Mouse (Mus musculus): ENCODE results near the gene Zfp654. TPM values are rescaled to one million over a fixed set of nuclear protein-coding genes. Genes with fewer than 3 reads are reported as not detected.

Zfp654 gene
- polyA plus RNA-seq, 1 experiment: 0.64 TPM

GRCm38 (mm10) chr16:64775516-64775915, 75.9 kb downstream of the Zfp654 start:
- no peak for DNase-seq (ENCODE audit: low read depth, low spot score)
- WGBS: 78% methylated on average over 1 of the region's 1 CpGs

- WGBS: 92% methylated on average over 2 of the region's 2 CpGs
- DNase-seq (ENCODE audit: low read depth, low spot score): no peak
Observed at GRCm38 (mm10) chr16:64771431-64771818, 80.0 kb downstream of the Zfp654 start.

- peak; percentile 67 for DNase-seq (ENCODE audit: low read depth, low spot score)
- WGBS: 2% methylated on average over 72 of the region's 72 CpGs
Observed at GRCm38 (mm10) chr16:64770521-64771430, 80.7 kb downstream of the Zfp654 start, which contains the start of gene 4930453N24Rik. 4930453N24Rik (minus strand) TSS chr16:64771161.

DNA sequence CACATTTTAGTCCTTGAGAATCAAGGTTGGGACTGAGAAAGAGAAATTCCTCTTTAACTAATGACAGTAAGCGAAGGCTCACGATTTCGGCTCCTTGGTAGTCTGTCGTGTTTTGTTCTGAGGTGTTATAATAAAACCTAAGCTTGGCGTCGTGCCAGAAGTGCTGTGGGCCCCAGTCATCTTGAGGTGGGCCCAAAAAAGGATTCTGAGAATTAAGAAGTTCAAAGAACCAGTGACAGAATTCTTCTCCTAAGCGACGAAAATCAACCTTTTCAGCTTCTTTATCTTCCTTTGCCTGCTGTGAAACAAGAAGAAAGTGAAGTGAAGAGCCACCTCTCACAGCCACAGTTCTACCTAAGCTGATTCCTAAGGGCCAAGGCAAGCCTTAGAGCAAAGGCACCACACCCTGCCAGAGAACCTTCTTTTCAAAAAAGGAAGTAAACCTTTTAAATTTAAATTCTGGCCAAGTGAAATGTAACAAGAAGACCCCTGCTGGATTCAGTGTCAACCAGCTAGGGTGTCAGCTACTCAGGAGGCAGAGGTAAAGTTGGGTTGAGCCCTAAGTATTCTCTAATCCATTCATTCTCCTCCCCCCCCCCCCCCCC, 84.7 kb downstream of the Zfp654 start:
- 84% methylated on average over 8 of the region's 8 CpGs for WGBS
- DNase-seq (ENCODE audit: low read depth, low spot score): no peak

DNA sequence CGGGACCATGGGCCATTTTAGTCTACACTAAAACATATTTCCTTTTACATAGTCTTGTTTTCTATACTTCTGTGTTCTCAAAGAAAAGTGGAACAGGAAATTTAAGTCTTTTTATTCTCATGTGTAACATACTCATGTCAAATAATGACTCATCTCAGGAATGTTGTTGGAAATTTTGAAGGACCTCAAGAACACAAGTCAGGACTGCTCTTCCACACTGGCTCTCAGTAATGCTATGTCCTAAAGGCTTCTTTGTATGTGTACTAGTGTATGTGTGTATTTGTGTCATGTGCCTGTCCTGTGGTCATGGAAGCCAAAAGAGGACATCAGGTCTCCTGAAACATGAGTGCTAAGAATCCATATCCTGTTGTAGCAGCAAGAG, 92.2 kb downstream of the Zfp654 start:
- DNase-seq (ENCODE audit: low read depth, low spot score): no peak
- WGBS: 44% methylated on average over 1 of the region's 1 CpGs

DNA sequence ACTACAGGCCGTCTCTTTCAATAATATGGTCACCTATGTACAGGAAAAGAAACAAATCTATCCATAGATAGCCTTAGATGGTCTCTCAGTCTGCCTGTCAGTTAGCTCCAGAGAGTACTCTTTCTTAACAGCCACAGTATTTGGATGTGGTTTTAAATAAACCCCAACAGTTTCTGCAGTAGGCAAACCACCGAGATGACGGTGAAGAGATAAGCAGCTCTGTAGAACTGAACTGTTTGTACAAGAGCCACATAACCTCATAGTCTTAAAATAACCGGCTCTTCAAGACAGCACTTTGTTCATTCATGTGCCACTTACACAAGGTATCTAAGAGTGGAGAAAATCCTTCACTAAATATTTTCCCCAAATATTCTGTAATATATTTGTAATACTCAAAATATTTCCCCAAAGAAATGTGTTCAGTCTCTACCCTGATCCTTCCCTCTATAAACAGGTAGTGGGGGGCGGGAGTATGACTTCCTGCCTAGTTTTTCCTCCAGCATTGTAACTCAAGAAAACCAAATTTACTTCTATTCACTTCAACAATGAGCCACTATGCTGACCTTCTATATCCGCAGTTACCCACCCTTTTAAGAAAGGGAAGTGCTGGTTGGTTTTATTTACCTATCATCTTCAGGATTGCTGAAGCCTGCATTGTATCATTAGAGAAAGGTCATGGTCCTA, 92.7 kb downstream of the Zfp654 start:
- WGBS: 32% methylated on average over 6 of the region's 6 CpGs
- no peak for DNase-seq (ENCODE audit: low read depth, low spot score)

DNA sequence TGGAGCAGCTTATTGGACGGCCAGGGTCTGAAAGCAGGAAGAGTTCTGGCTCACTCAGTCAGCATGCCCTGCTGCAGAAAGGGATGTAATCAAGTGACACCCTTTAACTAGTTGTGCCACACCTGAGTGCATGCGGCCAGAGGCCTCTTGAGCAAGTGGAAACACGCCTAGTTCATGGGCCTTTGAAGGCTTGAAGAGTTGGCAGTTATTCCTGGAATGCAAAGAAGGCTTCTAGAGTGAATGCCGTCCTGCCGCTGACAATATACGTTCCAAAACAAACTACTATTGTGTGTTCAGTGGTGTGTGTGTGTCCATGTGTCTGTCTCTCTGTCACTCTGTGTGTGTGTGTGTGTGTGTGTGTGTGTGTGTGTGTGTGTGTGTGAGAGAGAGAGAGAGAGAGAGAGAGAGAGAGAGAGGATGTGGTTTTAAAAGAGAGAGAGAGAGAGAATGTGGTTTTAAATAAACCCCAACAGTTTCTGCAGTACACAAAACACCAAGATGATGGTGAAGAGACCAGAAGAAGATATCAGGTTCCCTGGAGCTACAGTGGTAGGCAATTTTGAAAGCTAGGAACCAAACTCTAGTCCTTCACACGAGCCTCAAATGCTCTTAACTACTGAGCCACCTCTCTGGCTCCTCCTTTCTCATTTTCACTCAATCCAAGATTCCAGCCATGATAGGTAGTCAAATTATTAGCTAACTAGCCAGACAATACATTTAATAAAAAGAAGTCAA, 93.6 kb downstream of the Zfp654 start:
- WGBS: 77% methylated on average over 7 of the region's 7 CpGs
- no peak for DNase-seq (ENCODE audit: low read depth, low spot score)

GRCm38 (mm10) chr16:64756321-64756720, 95.1 kb downstream of the Zfp654 start:
- 74% methylated on average over 6 of the region's 6 CpGs for WGBS
- no peak for DNase-seq (ENCODE audit: low read depth, low spot score)

DNA sequence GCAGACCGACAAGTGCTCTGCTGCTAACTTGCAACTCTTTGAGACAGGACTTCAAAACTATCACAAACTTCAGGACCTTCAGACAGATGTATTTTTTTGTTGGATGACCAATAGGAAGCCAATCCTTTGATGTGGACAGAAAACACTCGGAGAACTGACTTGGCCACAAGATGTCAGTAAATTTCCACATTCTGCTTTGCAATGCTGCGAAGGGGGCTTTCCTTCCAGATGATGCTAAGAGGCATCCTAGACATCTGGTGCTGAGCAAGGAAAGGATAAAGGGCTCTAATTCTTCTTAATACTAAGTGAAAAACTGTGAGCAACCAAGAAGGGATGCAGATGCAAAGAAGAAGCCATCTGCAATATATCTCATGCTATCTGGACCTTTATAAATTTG, 96.7 kb downstream of the Zfp654 start:
- WGBS: 47% methylated on average over 3 of the region's 3 CpGs
- DNase-seq (ENCODE audit: low read depth, low spot score): no peak

GRCm38 (mm10) chr16:64753990-64754742, 97.3 kb downstream of the Zfp654 start:
- DNase-seq (ENCODE audit: low read depth, low spot score): no peak
- WGBS: 57% methylated on average over 3 of the region's 3 CpGs

- no peak for DNase-seq (ENCODE audit: low read depth, low spot score)
- WGBS: 8% methylated on average over 10 of the region's 10 CpGs
Observed at GRCm38 (mm10) chr16:64748237-64748636, 103.2 kb downstream of the Zfp654 start.

GRCm38 (mm10) chr16:64745089-64745488, 106.4 kb downstream of the Zfp654 start:
- WGBS: 69% methylated on average over 4 of the region's 4 CpGs
- no peak for DNase-seq (ENCODE audit: low read depth, low spot score)

DNA sequence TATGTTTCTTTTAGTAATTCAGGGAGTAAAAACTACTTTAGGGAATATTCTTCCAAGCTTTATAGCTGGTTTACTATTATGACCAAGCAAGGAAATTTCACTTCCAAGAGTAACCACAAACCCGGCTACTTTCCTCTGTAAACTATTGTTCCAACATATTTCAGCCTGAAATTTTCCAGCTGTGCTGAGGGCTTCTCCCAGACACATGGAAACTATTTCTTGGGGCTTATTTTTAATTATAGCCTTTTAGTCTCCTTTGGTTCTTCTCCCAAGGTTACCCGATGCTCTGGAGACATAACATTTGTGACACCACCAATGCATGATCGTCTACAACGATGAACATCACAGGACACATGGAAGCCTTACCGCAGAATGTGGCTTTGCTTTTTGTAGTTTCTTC, 114.2 kb downstream of the Zfp654 start:
- DNase-seq (ENCODE audit: low read depth, low spot score): no peak
- 76% methylated on average over 5 of the region's 5 CpGs for WGBS

Other genes starting within 250 kb of the Zfp654 start
- not detected in 2 replicates for gene Csnka2ip, start 249.2 kb downstream of the Zfp654 start, polyA plus RNA-seq (2012; rRNA removed)
- gene 4930453N24Rik, start 80.5 kb downstream of the Zfp654 start, polyA plus RNA-seq (2012; rRNA removed): 2.5 and 2.6 TPM in 2 replicates
- gene Cggbp1, start 344 bp upstream of the Zfp654 start, polyA plus RNA-seq (2012; rRNA removed): 11.0 and 12.3 TPM in 2 replicates

Data from large intestine, adult 2 months (tissue).